In genomic region chr3:101667767-101668387, GRCm38 (mm10) we compare ENCODE assay signal across 12 mouse cellular contexts.
DNase-seq lines count a peak whose midpoint lies in the region; ATAC-seq and TF ChIP-seq lines count a peak whose summit lies in the region.
"Had no signal": no experiment of that assay in that cellular context is flagged by ENCODE, and none has a peak within 500 bp of the region (broad histone marks: within the 10 kb centered on the region; RNA-seq: fewer than 3 reads in every experiment).

No protein-coding gene starts in this region.

- 0 out of 2 replicates have a peak, but pooled peaks have one; percentile 23 for ATAC-seq in kidney, embryonic 15.5 days (replicated peaks; ENCODE audit: low FRiP score)
- ATAC-seq in embryonic facial prominence, embryonic 14.5 days (ENCODE audit: low read depth): no peak
- ATAC-seq in limb, embryonic 15.5 days (ENCODE audit: insufficient number of reproducible peaks, low FRiP score, low TSS enrichment, low read depth): no peak
- ATAC-seq in activated CD4-positive, CD25-positive, alpha-beta regulatory T cell, adult 4 months: no peak
- ATAC-seq: CD4-positive, CD25-positive, alpha-beta regulatory T cell, adult 4 months had no signal

- H3K27me3 ChIP-seq in kidney, embryonic 15.5 days: no peaks in the 10 kb centered on the region
- no peaks in the 10 kb centered on the region for H3K27me3 ChIP-seq in embryonic facial prominence, embryonic 14.5 days (replicated peaks; ENCODE audit: control insufficient read depth, insufficient read depth, low read length)
- no peaks in the 10 kb centered on the region for H3K27me3 ChIP-seq in limb, embryonic 15.5 days

- H3K9ac ChIP-seq in kidney, embryonic 15.5 days: no peak overlapping the region
- no peak overlapping the region for H3K9ac ChIP-seq in embryonic facial prominence, embryonic 14.5 days (ENCODE audit: low read depth, low read length)
- no peak overlapping the region for H3K9ac ChIP-seq in limb, embryonic 15.5 days

- no peak for TF ChIP-seq CTCF in brain, embryonic 14.5 days (IDR thresholded peaks at IDR 0.05; ENCODE audit: borderline replicate concordance, extremely low read depth, insufficient read depth, insufficient read length)

- H3K36me3 ChIP-seq in kidney, embryonic 15.5 days: no peaks in the 10 kb centered on the region
- H3K36me3 ChIP-seq in embryonic facial prominence, embryonic 14.5 days (ENCODE audit: control insufficient read depth, insufficient read depth, low read length): no peaks in the 10 kb centered on the region
- no peaks in the 10 kb centered on the region for H3K36me3 ChIP-seq in limb, embryonic 15.5 days

- peak overlapping the region; percentile 91 for H3K27ac ChIP-seq in kidney, embryonic 15.5 days
- peak overlapping the region; percentile 88 for H3K27ac ChIP-seq in embryonic facial prominence, embryonic 14.5 days (replicated peaks; ENCODE audit: low read depth, low read length)
- H3K27ac ChIP-seq in limb, embryonic 15.5 days: peak overlapping the region; percentile 78

- no peak overlapping the region for H3K4me3 ChIP-seq in kidney, embryonic 15.5 days (replicated peaks)
- no peak overlapping the region for H3K4me3 ChIP-seq in embryonic facial prominence, embryonic 14.5 days (ENCODE audit: low read depth, low read length)
- H3K4me3 ChIP-seq in limb, embryonic 15.5 days: no peak overlapping the region

- no peak for TF ChIP-seq POLR2A in brain, embryonic 14.5 days (IDR thresholded peaks at IDR 0.05; ENCODE audit: borderline replicate concordance, extremely low read depth, insufficient read depth, insufficient read length, poor library complexity, severe bottlenecking)

- DNase-seq in kidney, postnatal 4 days: no peak
- peak; percentile 27 for DNase-seq in brain, embryonic 14.5 days (ENCODE audit: low read depth)
- no peak for DNase-seq in embryonic facial prominence, embryonic 14.5 days (ENCODE audit: low spot score)
- no peak for DNase-seq in cerebellum, adult 11 months
- DNase-seq in cerebellum, postnatal 14 days: no peak
- DNase-seq: cerebellum, postnatal 36 days; liver; right cerebral cortex, postnatal 4 days had no signal

- H3K4me1 ChIP-seq in kidney, embryonic 15.5 days: peaks cover 17% of the 10 kb centered on the region; the same call in 1 of the 2 replicates
- H3K4me1 ChIP-seq in embryonic facial prominence, embryonic 14.5 days (ENCODE audit: control insufficient read depth, insufficient read depth, low read length): peaks cover 7% of the 10 kb centered on the region; the same call in 1 of the 2 replicates
- H3K4me1 ChIP-seq in limb, embryonic 15.5 days: peaks cover 18% of the 10 kb centered on the region

- H3K9me3 ChIP-seq in kidney, embryonic 15.5 days (replicated peaks): no peaks in the 10 kb centered on the region
- no peaks in the 10 kb centered on the region for H3K9me3 ChIP-seq in embryonic facial prominence, embryonic 14.5 days (ENCODE audit: control insufficient read depth, low read length)
- no peaks in the 10 kb centered on the region for H3K9me3 ChIP-seq in limb, embryonic 15.5 days

- H3K4me2 ChIP-seq in kidney, embryonic 15.5 days: peak overlapping the region; percentile 28; the same call in 1 of the 2 replicates
- peak overlapping the region; percentile 24; the same call in 1 of the 2 replicates for H3K4me2 ChIP-seq in embryonic facial prominence, embryonic 14.5 days (ENCODE audit: low read depth, low read length)
- H3K4me2 ChIP-seq in limb, embryonic 15.5 days: no peak overlapping the region

- 80% methylated on average over 10 of the region's 10 CpGs for WGBS in kidney, embryonic 15.5 days
- 69% methylated on average over 10 of the region's 10 CpGs for WGBS in embryonic facial prominence, embryonic 14.5 days
- 70% methylated on average over 10 of the region's 10 CpGs for WGBS in limb, embryonic 15.5 days
